Mouse (Mus musculus) embryonic facial prominence, embryonic 14.5 days (tissue): Measurements from ENCODE around the gene Tmem165. TPM values are rescaled to one million over a fixed set of nuclear protein-coding genes. Genes with fewer than 3 reads are reported as not detected.

Source experiments
- ATAC-seq: fragments of 200-750 bp; cut with Nextera tagmentation; 2 replicates; pipeline ENCODE4 v1.8.0; 2017; ENCODE audit warnings: low read depth, moderate number of reproducible peaks, moderate TSS enrichment
- DNase-seq: peaks from one replicate; pipeline ENCODE4 v3.0.0-alpha.2; 2015; ENCODE audit warnings: low spot score
- H3K27ac ChIP-seq: fragments of 300-500 bp; sonication (generic); replicated peaks from 2 replicates; pipeline ENCODE4 v1.5.1; 2014; ENCODE audit warnings: low read depth, mild to moderate bottlenecking, low read length, moderate library complexity
- H3K27me3 ChIP-seq: fragments of 300-500 bp; sonication (generic); replicated peaks from 2 replicates; pipeline ENCODE4 v1.6.1; 2014; ENCODE audit warnings: low read length; ENCODE audit not compliant: control insufficient read depth, insufficient read depth
- H3K36me3 ChIP-seq: fragments of 300-500 bp; sonication (generic); 2 replicates; pipeline ENCODE4 v1.6.1; 2014; ENCODE audit warnings: low read length, mixed read lengths; ENCODE audit not compliant: control insufficient read depth, insufficient read depth
- H3K4me1 ChIP-seq: fragments of 300-500 bp; sonication (generic); 2 replicates; pipeline ENCODE4 v1.6.1; 2014; ENCODE audit warnings: antibody characterized with exemption, low read length; ENCODE audit not compliant: control insufficient read depth, insufficient read depth
- H3K4me2 ChIP-seq: fragments of 300-500 bp; sonication (generic); 2 replicates; pipeline ENCODE4 v1.6.1; 2014; ENCODE audit warnings: low read depth, mild to moderate bottlenecking, low read length, moderate library complexity, mixed read lengths
- H3K4me3 ChIP-seq: fragments of 300-500 bp; sonication (generic); 2 replicates; pipeline ENCODE4 v1.5.1; 2014; ENCODE audit warnings: low read depth, mild to moderate bottlenecking, low read length
- H3K9ac ChIP-seq: fragments of 300-500 bp; sonication (generic); 2 replicates; pipeline ENCODE4 v1.6.1; 2014; ENCODE audit warnings: low read depth, mild to moderate bottlenecking, low read length, moderate library complexity, mixed read lengths
- H3K9me3 ChIP-seq: fragments of 300-500 bp; sonication (generic); 2 replicates; pipeline ENCODE4 v1.6.1; 2016; ENCODE audit warnings: low read length; ENCODE audit not compliant: control insufficient read depth
- WGBS: fragments of 180-500 bp; shearing (Covaris S2); extraction: QIAGEN DNeasy Blood & Tissue Kit; methylation state at CpG from one replicate; pipeline ENCODE4 v1.1.7; 2014; 5-methylcytosine and 5-hydroxymethylcytosine counted together
- polyA plus RNA-seq: library from polyadenylated mRNA; unstranded; fragments of >200 nt; fragmentation: Nextera tagmentation; extraction: Ambion mirVana; gene quantifications from 2 replicates; pipeline ENCODE4 v1.2.1, GENCODE M21; 2014

Tmem165 gene
- polyA plus RNA-seq, 1 experiment from 2014 or later, result 126 TPM

DNA sequence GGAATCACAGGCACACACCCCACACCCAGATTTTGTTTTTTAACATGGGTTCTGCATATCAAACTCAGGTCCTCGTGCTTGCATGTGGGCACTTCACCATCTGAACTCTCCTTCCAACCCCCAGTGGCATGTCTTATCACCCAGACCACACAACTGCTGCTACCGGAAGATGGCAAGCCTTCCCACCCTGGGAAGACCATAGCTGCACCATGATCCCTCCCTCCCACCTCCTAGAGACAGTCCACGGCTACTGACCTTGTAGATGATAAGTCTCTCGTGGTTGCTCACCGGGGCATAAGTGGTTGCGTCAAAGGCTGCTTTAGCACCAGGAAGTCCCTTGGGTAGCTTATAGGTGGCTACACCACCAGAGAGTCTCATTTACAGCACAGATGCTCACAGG is 22.2 kb upstream of the Tmem165 start:
- Histone ChIP-seq H3K4me2 (no peak overlapping the region), H3K9me3 (no peaks in the 10 kb centered on the region), H3K4me1 (no peaks in the 10 kb centered on the region), H3K9ac (no peak overlapping the region), H3K36me3 (0 out of 2 replicates have a peak, but pooled peaks cover 1% of the 10 kb centered on the region), H3K27me3 (no peaks in the 10 kb centered on the region), H3K27ac (no peak overlapping the region), H3K4me3 (no peak overlapping the region)
- no peak for ATAC-seq
- DNase-seq, result no peak
- WGBS, result 89% methylated on average over 6 of the region's 6 CpGs

DNA sequence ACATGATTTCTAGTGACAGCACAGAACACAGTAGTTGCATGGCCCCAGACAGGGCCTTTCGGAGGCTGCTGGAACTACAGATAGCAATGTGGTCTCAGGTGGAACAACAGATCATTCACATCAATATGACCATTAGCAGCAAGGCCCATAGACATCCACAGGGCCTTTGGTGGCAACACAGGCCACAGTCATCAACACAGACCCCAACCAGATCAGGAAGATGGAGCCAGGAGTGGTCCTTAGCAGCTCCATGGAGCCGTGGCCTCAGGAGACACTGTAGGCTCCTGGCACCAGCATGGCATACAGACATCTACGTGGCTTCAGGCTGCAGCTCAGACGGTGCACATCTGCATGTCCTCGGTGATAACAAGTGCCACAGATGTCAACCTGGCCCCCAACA is 20.8 kb upstream of the Tmem165 start:
- Histone ChIP-seq H3K36me3 (no peaks in the 10 kb centered on the region), H3K9me3 (no peaks in the 10 kb centered on the region), H3K4me2 (no peak overlapping the region), H3K9ac (no peak overlapping the region), H3K27me3 (no peaks in the 10 kb centered on the region), H3K4me1 (no peaks in the 10 kb centered on the region), H3K4me3 (no peak overlapping the region), H3K27ac (no peak overlapping the region)
- DNase-seq (no peak), ATAC-seq (no peak)
- 75% methylated on average over 5 of the region's 5 CpGs for WGBS

DNA sequence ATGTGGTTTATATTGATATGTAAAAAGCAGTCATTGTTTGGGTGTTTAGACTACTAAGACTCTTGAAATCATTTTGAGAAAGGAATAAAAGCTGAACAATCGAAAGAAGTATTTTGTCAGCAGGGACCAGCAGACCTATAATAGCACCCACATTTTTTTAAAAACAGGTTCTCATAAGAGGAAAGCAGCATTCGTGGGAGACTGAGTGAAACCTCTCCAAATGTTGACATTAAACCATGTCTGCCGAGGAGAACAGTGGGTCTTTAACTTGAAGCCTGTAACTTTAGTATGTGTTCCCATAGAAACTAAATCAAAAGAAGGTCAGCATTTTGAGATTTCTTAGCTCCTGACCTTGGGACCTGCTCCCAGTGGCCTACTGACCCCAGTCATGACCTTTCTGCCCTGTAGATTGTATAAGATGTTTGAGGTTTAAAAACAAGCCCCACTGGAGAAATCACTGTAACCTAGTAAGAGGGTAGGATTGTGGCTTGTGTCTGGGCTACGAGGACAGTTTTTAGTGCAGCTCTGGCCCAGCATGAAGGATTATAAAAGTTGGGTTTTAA is 19.8 kb upstream of the Tmem165 start:
- Histone ChIP-seq H3K27ac (no peak overlapping the region), H3K36me3 (no peaks in the 10 kb centered on the region), H3K9me3 (no peaks in the 10 kb centered on the region), H3K27me3 (no peaks in the 10 kb centered on the region), H3K9ac (no peak overlapping the region), H3K4me2 (no peak overlapping the region), H3K4me3 (no peak overlapping the region), H3K4me1 (no peaks in the 10 kb centered on the region)
- DNase-seq (no peak), ATAC-seq (no peak)
- 27% methylated on average over 4 of the region's 4 CpGs for WGBS

DNA sequence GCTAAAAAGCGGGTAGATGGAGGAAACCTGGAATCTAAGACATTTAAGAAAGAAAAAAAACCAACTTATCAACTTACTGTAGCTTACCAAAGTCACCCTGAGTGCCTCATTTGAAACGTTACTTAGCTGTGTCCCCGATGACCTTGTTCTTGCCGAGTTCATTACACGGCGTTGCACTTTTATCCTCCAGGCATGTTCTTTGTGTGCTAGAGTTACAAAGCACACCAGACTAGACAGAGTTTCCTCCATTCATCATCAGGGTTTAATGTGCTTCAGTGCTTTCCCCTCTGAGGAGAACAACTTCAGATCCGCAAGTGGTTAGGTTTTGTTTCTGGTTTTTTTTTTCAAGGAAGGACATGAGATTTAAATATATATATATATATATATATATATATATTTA is 18.9 kb upstream of the Tmem165 start:
- Histone ChIP-seq H3K9me3 (no peaks in the 10 kb centered on the region), H3K4me2 (no peak overlapping the region), H3K9ac (no peak overlapping the region), H3K27me3 (no peaks in the 10 kb centered on the region), H3K4me1 (no peaks in the 10 kb centered on the region), H3K36me3 (no peaks in the 10 kb centered on the region), H3K4me3 (no peak overlapping the region), H3K27ac (no peak overlapping the region)
- ATAC-seq, result no peak
- DNase-seq, result no peak
- WGBS, result 32% methylated on average over 7 of the region's 7 CpGs

DNA sequence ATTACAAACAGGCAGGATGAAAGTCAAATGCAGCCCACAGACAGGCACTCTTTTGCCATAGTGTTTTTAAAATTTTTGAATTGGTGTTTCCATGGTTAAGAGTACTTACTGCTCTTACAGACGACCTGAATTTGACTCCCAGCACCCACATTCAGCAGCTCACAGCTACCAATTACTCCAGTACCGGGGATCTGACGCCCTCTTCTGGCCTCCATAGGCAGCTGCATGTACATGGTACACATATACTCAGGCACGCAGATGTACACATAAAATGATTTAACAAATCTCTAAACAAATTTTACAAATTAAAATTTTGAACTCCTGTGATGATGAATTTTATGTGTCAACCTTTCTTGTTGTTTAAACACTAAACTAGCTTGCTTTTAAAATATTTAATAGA is 13.2 kb upstream of the Tmem165 start:
- Histone ChIP-seq H3K27ac (no peak overlapping the region), H3K4me1 (no peaks in the 10 kb centered on the region), H3K27me3 (no peaks in the 10 kb centered on the region), H3K36me3 (no peaks in the 10 kb centered on the region), H3K4me3 (no peak overlapping the region), H3K4me2 (no peak overlapping the region), H3K9me3 (no peaks in the 10 kb centered on the region), H3K9ac (no peak overlapping the region)
- no peak for ATAC-seq
- 71% methylated on average over 4 of the region's 4 CpGs for WGBS
- no peak for DNase-seq

DNA sequence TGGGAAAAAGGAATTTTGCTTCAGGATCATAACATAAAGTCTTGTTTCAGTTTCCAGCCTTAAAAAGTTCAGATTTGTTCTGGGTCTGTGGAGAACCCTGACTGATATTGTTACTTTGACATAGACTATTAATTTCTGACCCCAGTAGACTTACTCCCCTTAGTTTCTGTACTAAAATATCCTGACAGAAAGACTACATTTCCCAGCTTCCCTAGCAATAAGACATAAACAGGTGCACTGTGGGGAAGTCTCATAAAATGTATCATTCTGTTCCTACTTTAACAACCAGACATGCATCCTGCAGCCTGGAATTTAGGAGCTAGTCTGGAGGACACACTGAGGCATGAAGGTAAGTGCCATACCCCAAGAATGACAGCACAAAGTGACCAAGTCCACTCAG is 12.6 kb upstream of the Tmem165 start:
- DNase-seq (no peak), ATAC-seq (no peak)
- no peak overlapping the region for H3K9ac ChIP-seq
- H3K27me3 ChIP-seq, result no peaks in the 10 kb centered on the region
- no peaks in the 10 kb centered on the region; the same call in 1 of the 2 replicates for H3K4me1 ChIP-seq
- no peak overlapping the region for H3K27ac ChIP-seq
- no peak overlapping the region for H3K4me3 ChIP-seq
- no peaks in the 10 kb centered on the region for H3K9me3 ChIP-seq
- H3K36me3 ChIP-seq, result no peaks in the 10 kb centered on the region
- no peak overlapping the region for H3K4me2 ChIP-seq

DNA sequence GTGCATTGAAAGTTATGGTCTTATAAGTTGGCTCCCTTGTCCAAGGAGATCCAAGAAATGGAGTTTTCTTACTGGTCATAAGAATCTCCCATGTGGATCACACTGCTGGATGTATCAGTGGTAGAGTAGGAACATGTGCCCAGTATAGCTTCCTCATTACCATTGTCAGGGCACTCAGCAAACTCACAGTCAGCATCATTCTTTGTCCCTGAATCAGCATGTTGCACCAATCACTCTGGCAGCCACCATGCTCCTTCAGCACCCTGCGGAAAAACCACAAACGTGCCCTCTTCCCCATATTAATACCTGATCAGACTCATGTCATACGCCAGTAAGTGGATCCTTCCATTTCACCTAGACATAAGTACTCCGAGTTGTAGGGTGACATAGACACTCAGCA is 8.6 kb upstream of the Tmem165 start:
- Histone ChIP-seq H3K27ac (no peak overlapping the region), H3K4me1 (peaks cover 4% of the 10 kb centered on the region), H3K27me3 (no peaks in the 10 kb centered on the region), H3K9ac (no peak overlapping the region), H3K9me3 (no peaks in the 10 kb centered on the region), H3K36me3 (no peaks in the 10 kb centered on the region), H3K4me2 (no peak overlapping the region), H3K4me3 (no peak overlapping the region)
- no peak for ATAC-seq
- WGBS, result 84% methylated on average over 4 of the region's 4 CpGs
- DNase-seq, result no peak

DNA sequence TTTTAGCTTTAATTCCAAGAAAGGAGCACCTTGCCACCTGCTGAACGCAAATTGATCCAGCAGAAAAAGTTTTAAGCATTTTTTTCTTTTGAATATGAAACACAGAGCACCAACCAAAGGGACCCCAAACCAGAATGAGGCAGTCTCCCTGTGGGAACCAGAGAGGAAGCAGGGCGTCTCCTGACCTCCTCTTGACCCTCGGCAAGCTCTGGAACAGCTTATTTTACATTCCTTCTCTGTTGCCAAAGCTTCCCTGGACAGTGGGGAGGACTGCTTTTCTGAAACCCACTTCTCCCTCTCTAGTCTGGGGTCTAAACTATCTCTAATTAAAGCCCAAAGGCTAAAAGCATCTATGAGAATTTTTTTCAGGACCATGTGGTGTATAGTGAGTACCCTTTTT is 7.3 kb upstream of the Tmem165 start:
- no peak overlapping the region for H3K4me3 ChIP-seq
- H3K9me3 ChIP-seq, result no peaks in the 10 kb centered on the region
- ATAC-seq, result peak; percentile 74; the same call in 1 of the 2 replicates
- peak overlapping the region; percentile 20; the same call in 1 of the 2 replicates for H3K4me2 ChIP-seq
- peaks cover 4% of the 10 kb centered on the region for H3K4me1 ChIP-seq
- no peak overlapping the region for H3K9ac ChIP-seq
- no peaks in the 10 kb centered on the region for H3K27me3 ChIP-seq
- DNase-seq, result peak; percentile 56
- WGBS, result 26% methylated on average over 3 of the region's 3 CpGs
- H3K36me3 ChIP-seq, result no peaks in the 10 kb centered on the region
- no peak overlapping the region for H3K27ac ChIP-seq

DNA sequence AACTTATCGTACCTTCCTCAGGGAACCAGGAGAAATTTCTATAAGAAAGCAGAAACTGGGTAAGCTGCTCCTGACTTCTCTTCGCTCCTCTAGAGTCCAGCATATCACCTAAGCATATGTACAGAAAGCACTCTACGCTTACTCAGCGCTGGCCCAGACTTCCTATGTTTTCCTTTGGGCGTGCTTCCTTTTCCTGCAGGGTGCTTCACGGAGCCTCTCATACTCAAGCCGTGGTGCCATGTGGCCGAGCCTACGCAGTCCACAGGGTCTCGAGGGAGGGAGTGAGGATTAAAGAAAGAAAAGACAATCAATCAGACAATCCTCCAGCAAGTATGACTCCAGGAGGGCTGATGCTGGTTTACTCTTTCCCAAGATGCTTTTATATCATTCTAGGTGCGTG is 6.8 kb upstream of the Tmem165 start:
- Histone ChIP-seq H3K9ac (no peak overlapping the region), H3K4me2 (peak overlapping the region; percentile 20; the same call in 1 of the 2 replicates), H3K4me1 (peaks cover 4% of the 10 kb centered on the region), H3K9me3 (no peaks in the 10 kb centered on the region), H3K4me3 (no peak overlapping the region), H3K27ac (no peak overlapping the region), H3K27me3 (no peaks in the 10 kb centered on the region), H3K36me3 (no peaks in the 10 kb centered on the region)
- DNase-seq (no peak), ATAC-seq (0 out of 2 replicates have a peak, but pooled peaks have one; percentile 9)
- WGBS, result 49% methylated on average over 11 of the region's 11 CpGs
